Mouse (Mus musculus): ENCODE results near the gene Arid1b. TPM values are rescaled to one million over a fixed set of nuclear protein-coding genes. Genes with fewer than 3 reads are reported as not detected.

Gene Arid1b
- polyA plus RNA-seq, 1 experiment from 2014 or later = 14.8 TPM

- H3K9me3 ChIP-seq (ENCODE audit: control insufficient read depth, low read length) = no peaks in the 10 kb centered on the region
- ATAC-seq (ENCODE audit: insufficient number of reproducible peaks, low FRiP score, low TSS enrichment, low read depth) (no peak), DNase-seq (ENCODE audit: low spot score) (no peak)
- H3K4me3 ChIP-seq (ENCODE audit: low read depth, low read length) = no peak overlapping the region
- H3K36me3 ChIP-seq (ENCODE audit: control insufficient read depth, insufficient read depth, low read length) = no peaks in the 10 kb centered on the region
- no peak overlapping the region for H3K27ac ChIP-seq (replicated peaks; ENCODE audit: low read depth, low read length)
- H3K27me3 ChIP-seq (ENCODE audit: control insufficient read depth, insufficient read depth, low read length) = no peaks in the 10 kb centered on the region
- no peak overlapping the region for H3K4me2 ChIP-seq (ENCODE audit: low read depth, severe bottlenecking)
- peaks cover 20% of the 10 kb centered on the region for H3K4me1 ChIP-seq (ENCODE audit: control insufficient read depth, insufficient read depth, low read length)
- no peak overlapping the region for H3K9ac ChIP-seq (ENCODE audit: low read length)
- WGBS = 92% methylated on average over 4 of the region's 4 CpGs
Observed at GRCm38 (mm10) chr17:5182493-5182892, 188.4 kb downstream of the Arid1b start.

- DNase-seq (ENCODE audit: low spot score) = no peak
- no peak for ATAC-seq (ENCODE audit: insufficient number of reproducible peaks, low FRiP score, low TSS enrichment, low read depth)
- H3K4me1 ChIP-seq (ENCODE audit: control insufficient read depth, insufficient read depth, low read length) = peaks cover 11% of the 10 kb centered on the region; the same call in 1 of the 2 replicates
- no peaks in the 10 kb centered on the region for H3K36me3 ChIP-seq (ENCODE audit: control insufficient read depth, insufficient read depth, low read length)
- WGBS = 76% methylated on average over 4 of the region's 4 CpGs
- no peaks in the 10 kb centered on the region for H3K9me3 ChIP-seq (ENCODE audit: control insufficient read depth, low read length)
- no peaks in the 10 kb centered on the region for H3K27me3 ChIP-seq (ENCODE audit: control insufficient read depth, insufficient read depth, low read length)
- H3K27ac ChIP-seq (replicated peaks; ENCODE audit: low read depth, low read length) = no peak overlapping the region
- no peak overlapping the region for H3K9ac ChIP-seq (ENCODE audit: low read length)
- H3K4me2 ChIP-seq (ENCODE audit: low read depth, severe bottlenecking) = no peak overlapping the region
- no peak overlapping the region for H3K4me3 ChIP-seq (ENCODE audit: low read depth, low read length)
Observed at GRCm38 (mm10) chr17:5185501-5185900, 191.4 kb downstream of the Arid1b start.

GRCm38 (mm10) chr17:5187546-5187945 is 193.4 kb downstream of the Arid1b start:
- no peak overlapping the region for H3K4me3 ChIP-seq (ENCODE audit: low read depth, low read length)
- no peak for ATAC-seq (ENCODE audit: insufficient number of reproducible peaks, low FRiP score, low TSS enrichment, low read depth)
- DNase-seq (ENCODE audit: low spot score) = no peak
- no peak overlapping the region for H3K9ac ChIP-seq (ENCODE audit: low read length)
- no peaks in the 10 kb centered on the region for H3K27me3 ChIP-seq (ENCODE audit: control insufficient read depth, insufficient read depth, low read length)
- H3K4me1 ChIP-seq (ENCODE audit: control insufficient read depth, insufficient read depth, low read length) = peaks cover 8% of the 10 kb centered on the region
- 78% methylated on average over 2 of the region's 2 CpGs for WGBS
- H3K4me2 ChIP-seq (ENCODE audit: low read depth, severe bottlenecking) = no peak overlapping the region
- H3K9me3 ChIP-seq (ENCODE audit: control insufficient read depth, low read length) = no peaks in the 10 kb centered on the region
- no peak overlapping the region for H3K27ac ChIP-seq (replicated peaks; ENCODE audit: low read depth, low read length)
- H3K36me3 ChIP-seq (ENCODE audit: control insufficient read depth, insufficient read depth, low read length) = no peaks in the 10 kb centered on the region

GRCm38 (mm10) chr17:5188400-5188799 is 194.3 kb downstream of the Arid1b start:
- no peak overlapping the region for H3K4me2 ChIP-seq (ENCODE audit: low read depth, severe bottlenecking)
- no peaks in the 10 kb centered on the region for H3K9me3 ChIP-seq (ENCODE audit: control insufficient read depth, low read length)
- peaks cover 8% of the 10 kb centered on the region for H3K4me1 ChIP-seq (ENCODE audit: control insufficient read depth, insufficient read depth, low read length)
- no peaks in the 10 kb centered on the region for H3K27me3 ChIP-seq (ENCODE audit: control insufficient read depth, insufficient read depth, low read length)
- H3K27ac ChIP-seq (replicated peaks; ENCODE audit: low read depth, low read length) = no peak overlapping the region
- no peaks in the 10 kb centered on the region for H3K36me3 ChIP-seq (ENCODE audit: control insufficient read depth, insufficient read depth, low read length)
- 84% methylated on average over 7 of the region's 7 CpGs for WGBS
- DNase-seq (ENCODE audit: low spot score) (no peak), ATAC-seq (ENCODE audit: insufficient number of reproducible peaks, low FRiP score, low TSS enrichment, low read depth) (no peak)
- H3K4me3 ChIP-seq (ENCODE audit: low read depth, low read length) = no peak overlapping the region
- no peak overlapping the region; the same call in 1 of the 2 replicates for H3K9ac ChIP-seq (ENCODE audit: low read length)

GRCm38 (mm10) chr17:5189551-5190351 is 195.6 kb downstream of the Arid1b start:
- peak overlapping the region; percentile 84 for H3K4me2 ChIP-seq (ENCODE audit: low read depth, severe bottlenecking)
- H3K27ac ChIP-seq (replicated peaks; ENCODE audit: low read depth, low read length) = peak overlapping the region; percentile 99
- WGBS = 2% methylated on average over 39 of the region's 40 CpGs

GRCm38 (mm10) chr17:5190367-5190766 is 196.2 kb downstream of the Arid1b start:
- Histone ChIP-seq H3K4me2 (ENCODE audit: low read depth, severe bottlenecking) (peak overlapping the region; percentile 84), H3K27me3 (ENCODE audit: control insufficient read depth, insufficient read depth, low read length) (no peaks in the 10 kb centered on the region), H3K27ac (replicated peaks; ENCODE audit: low read depth, low read length) (peak overlapping the region; percentile 99; the same call in 1 of the 2 replicates), H3K36me3 (ENCODE audit: control insufficient read depth, insufficient read depth, low read length) (no peaks in the 10 kb centered on the region), H3K9me3 (ENCODE audit: control insufficient read depth, low read length) (no peaks in the 10 kb centered on the region), H3K4me3 (ENCODE audit: low read depth, low read length) (peak overlapping the region; percentile 44), H3K4me1 (ENCODE audit: control insufficient read depth, insufficient read depth, low read length) (peaks cover 2% of the 10 kb centered on the region), H3K9ac (ENCODE audit: low read length) (peak overlapping the region; percentile 79; the same call in 1 of the 2 replicates)
- no peak for DNase-seq (ENCODE audit: low spot score)
- no peak for ATAC-seq (ENCODE audit: insufficient number of reproducible peaks, low FRiP score, low TSS enrichment, low read depth)
- WGBS = 28% methylated on average over 3 of the region's 3 CpGs

More at GRCm38 (mm10) chr17:5189551-5190351, 195.6 kb downstream of the Arid1b start:
- DNase-seq (ENCODE audit: low spot score) = peak; percentile 91
- Histone ChIP-seq H3K9ac (ENCODE audit: low read length) (peak overlapping the region; percentile 79), H3K4me1 (ENCODE audit: control insufficient read depth, insufficient read depth, low read length) (peaks cover 2% of the 10 kb centered on the region), H3K27me3 (ENCODE audit: control insufficient read depth, insufficient read depth, low read length) (no peaks in the 10 kb centered on the region), H3K4me3 (ENCODE audit: low read depth, low read length) (peak overlapping the region; percentile 44), H3K9me3 (ENCODE audit: control insufficient read depth, low read length) (no peaks in the 10 kb centered on the region), H3K36me3 (ENCODE audit: control insufficient read depth, insufficient read depth, low read length) (no peaks in the 10 kb centered on the region)
- peak; percentile 97 for ATAC-seq (ENCODE audit: insufficient number of reproducible peaks, low FRiP score, low TSS enrichment, low read depth)

GRCm38 (mm10) chr17:5194157-5194916 is 200.2 kb downstream of the Arid1b start:
- Histone ChIP-seq H3K27ac (replicated peaks; ENCODE audit: low read depth, low read length) (no peak overlapping the region), H3K4me2 (ENCODE audit: low read depth, severe bottlenecking) (no peak overlapping the region), H3K4me3 (ENCODE audit: low read depth, low read length) (no peak overlapping the region), H3K27me3 (ENCODE audit: control insufficient read depth, insufficient read depth, low read length) (no peaks in the 10 kb centered on the region), H3K9ac (ENCODE audit: low read length) (no peak overlapping the region), H3K9me3 (ENCODE audit: control insufficient read depth, low read length) (no peaks in the 10 kb centered on the region), H3K36me3 (ENCODE audit: control insufficient read depth, insufficient read depth, low read length) (no peaks in the 10 kb centered on the region), H3K4me1 (ENCODE audit: control insufficient read depth, insufficient read depth, low read length) (peaks cover 2% of the 10 kb centered on the region)
- DNase-seq (ENCODE audit: low spot score) (no peak), ATAC-seq (ENCODE audit: insufficient number of reproducible peaks, low FRiP score, low TSS enrichment, low read depth) (no peak)
- WGBS = 86% methylated on average over 8 of the region's 8 CpGs

GRCm38 (mm10) chr17:5195397-5195796 is 201.3 kb downstream of the Arid1b start:
- Histone ChIP-seq H3K4me3 (ENCODE audit: low read depth, low read length) (no peak overlapping the region), H3K4me1 (ENCODE audit: control insufficient read depth, insufficient read depth, low read length) (peaks cover 2% of the 10 kb centered on the region), H3K9me3 (ENCODE audit: control insufficient read depth, low read length) (no peaks in the 10 kb centered on the region), H3K27ac (replicated peaks; ENCODE audit: low read depth, low read length) (no peak overlapping the region), H3K36me3 (ENCODE audit: control insufficient read depth, insufficient read depth, low read length) (no peaks in the 10 kb centered on the region), H3K27me3 (ENCODE audit: control insufficient read depth, insufficient read depth, low read length) (no peaks in the 10 kb centered on the region), H3K9ac (ENCODE audit: low read length) (no peak overlapping the region), H3K4me2 (ENCODE audit: low read depth, severe bottlenecking) (no peak overlapping the region)
- WGBS = 73% methylated on average over 5 of the region's 5 CpGs
- ATAC-seq (ENCODE audit: insufficient number of reproducible peaks, low FRiP score, low TSS enrichment, low read depth) (no peak), DNase-seq (ENCODE audit: low spot score) (no peak)
